8 mouse cellular contexts compared by ENCODE assay signal in genomic region chr10:77522021-77522731, GRCm38 (mm10). TPM values are rescaled to one million over a fixed set of nuclear protein-coding genes. Genes with fewer than 3 reads are reported as not detected.
DNase-seq lines count a peak whose midpoint lies in the region; ATAC-seq and TF ChIP-seq lines count a peak whose summit lies in the region.

No protein-coding gene starts in this region.

- no peak for DNase-seq in liver, adult 2 months (ENCODE audit: extremely low read depth, low read depth, low spot score)
- DNase-seq in liver, result no peak
- peak; percentile 57 for DNase-seq in limb, embryonic 10.5 days (ENCODE audit: low spot score)
- DNase-seq in natural killer cell, adult 2 months (ENCODE audit: low spot score in 2 of 2), result peak; percentile 83 to 91
- no peak for DNase-seq in gastrocnemius, postnatal 25 days
- no peak for DNase-seq in testis, postnatal 14 days (ENCODE audit: low spot score)
- no peak for DNase-seq in layer of hippocampus, postnatal 14 days (ENCODE audit: low spot score in 2 of 2)

- H3K9ac ChIP-seq in liver, adult 2 months (ENCODE audit: low read depth, low read length), result no peak overlapping the region
- H3K9ac ChIP-seq in embryonic facial prominence, embryonic 15.5 days, result no peak overlapping the region

- WGBS in liver, adult 2 months, result 38% methylated on average over 18 of the region's 18 CpGs
- 13% methylated on average over 18 of the region's 18 CpGs for WGBS in embryonic facial prominence, embryonic 15.5 days
- WGBS in limb, embryonic 10.5 days, result 15% methylated on average over 18 of the region's 18 CpGs

- ATAC-seq in embryonic facial prominence, embryonic 15.5 days (ENCODE audit: insufficient number of reproducible peaks, low FRiP score, low TSS enrichment, low read depth), result 0 out of 2 replicates have a peak, but pooled peaks have one; percentile 35

- no peak for TF ChIP-seq CTCF in liver, adult 2 months (IDR thresholded peaks at IDR 0.05; ENCODE audit: low read depth, low read length)

- H3K4me3 ChIP-seq in liver, adult 2 months (ENCODE audit: insufficient read depth, low read depth, low read length), result peak overlapping the region; percentile 42
- peak overlapping the region; percentile 32 for H3K4me3 ChIP-seq in embryonic facial prominence, embryonic 15.5 days (replicated peaks)
- H3K4me3 ChIP-seq in limb, embryonic 10.5 days, result peak overlapping the region; percentile 46

- no peak for TF ChIP-seq POLR2A in liver, adult 2 months (IDR thresholded peaks at IDR 0.05; ENCODE audit: extremely low read depth, insufficient read depth, low read length)

- no peaks in the 10 kb centered on the region for H3K79me2 ChIP-seq in liver, adult 2 months (ENCODE audit: control insufficient read depth, insufficient read depth, low read length)

- H3K36me3 ChIP-seq in liver, adult 2 months (ENCODE audit: control insufficient read depth, insufficient read depth, low read length), result no peaks in the 10 kb centered on the region
- H3K36me3 ChIP-seq in embryonic facial prominence, embryonic 15.5 days, result no peaks in the 10 kb centered on the region
- no peaks in the 10 kb centered on the region for H3K36me3 ChIP-seq in limb, embryonic 10.5 days

- peak overlapping the region; percentile 56 for H3K4me2 ChIP-seq in embryonic facial prominence, embryonic 15.5 days (replicated peaks)

- peak overlapping the region; percentile 22 for H3K27ac ChIP-seq in liver, adult 2 months (replicated peaks; ENCODE audit: insufficient read depth, low read depth, low read length)
- H3K27ac ChIP-seq in embryonic facial prominence, embryonic 15.5 days (replicated peaks), result no peak overlapping the region
- peak overlapping the region; percentile 73 for H3K27ac ChIP-seq in limb, embryonic 10.5 days

- no peaks in the 10 kb centered on the region for H3K27me3 ChIP-seq in liver, adult 2 months (ENCODE audit: control insufficient read depth, insufficient read depth, low read length)
- H3K27me3 ChIP-seq in embryonic facial prominence, embryonic 15.5 days, result no peaks in the 10 kb centered on the region
- 0 out of 2 replicates have a peak, but pooled peaks cover 20% of the 10 kb centered on the region for H3K27me3 ChIP-seq in limb, embryonic 10.5 days (ENCODE audit: low read depth, poor library complexity, severe bottlenecking)

- H3K4me1 ChIP-seq in liver, adult 2 months (ENCODE audit: control insufficient read depth, insufficient read depth, low read length), result peaks cover 11% of the 10 kb centered on the region
- peaks cover 12% of the 10 kb centered on the region for H3K4me1 ChIP-seq in embryonic facial prominence, embryonic 15.5 days
- H3K4me1 ChIP-seq in limb, embryonic 10.5 days, result peaks cover 21% of the 10 kb centered on the region

- no peaks in the 10 kb centered on the region for H3K9me3 ChIP-seq in embryonic facial prominence, embryonic 15.5 days (replicated peaks)
- H3K9me3 ChIP-seq in limb, embryonic 10.5 days (replicated peaks), result no peaks in the 10 kb centered on the region

RNA-seq across cellular contexts. Expression of gene Fam207a, which starts 6.6 kb away (rescaled TPM):
- 12.7 and 15.5 TPM in 2 replicates for total RNA-seq in liver, adult 2 months (2014; rRNA removed)
- 24.3 and 27.3 TPM in 2 replicates for polyA plus RNA-seq in liver, adult 2 months (2012; rRNA removed)
- polyA plus RNA-seq in embryonic facial prominence, embryonic 15.5 days (2015; fragmentation: Nextera tagmentation; extraction: Ambion mirVana), result 37.5 and 38.8 TPM in 2 replicates
- polyA plus RNA-seq in limb, embryonic 10.5 days (2016; fragmentation: Nextera tagmentation; extraction: Ambion mirVana), result 51.0 and 51.8 TPM in 2 replicates
- total RNA-seq in gastrocnemius, postnatal 25 days (2021), result 1 to 10 TPM; 6.2 to 6.7 TPM
- total RNA-seq in layer of hippocampus, postnatal 14 days (2021), result 10 to 100 TPM; 32.3 to 34.9 TPM

RNA-seq across cellular contexts. Expression of gene Itgb2, which starts 7.9 kb away (rescaled TPM):
- total RNA-seq in liver, adult 2 months (2014; rRNA removed), result 4.8 and 5.6 TPM in 2 replicates
- polyA plus RNA-seq in liver, adult 2 months (2012; rRNA removed), result 4.2 and 5.6 TPM in 2 replicates
- polyA plus RNA-seq in embryonic facial prominence, embryonic 15.5 days (2015; fragmentation: Nextera tagmentation; extraction: Ambion mirVana), result 2.8 and 3.3 TPM in 2 replicates
- 0.75 and 0.85 TPM in 2 replicates for polyA plus RNA-seq in limb, embryonic 10.5 days (2016; fragmentation: Nextera tagmentation; extraction: Ambion mirVana)
- 1 to 10 TPM; 1.3 to 1.8 TPM for total RNA-seq in gastrocnemius, postnatal 25 days (2021)
- total RNA-seq in layer of hippocampus, postnatal 14 days (2021), result 1 to 10 TPM; 2.2 to 3.1 TPM

RNA-seq across cellular contexts. Expression of gene Pttg1ip, which starts 59.3 kb away (rescaled TPM):
- 146 and 168 TPM in 2 replicates for total RNA-seq in liver, adult 2 months (2014; rRNA removed)
- polyA plus RNA-seq in liver, adult 2 months (2012; rRNA removed), result 218 and 238 TPM in 2 replicates
- 135 and 136 TPM in 2 replicates for polyA plus RNA-seq in embryonic facial prominence, embryonic 15.5 days (2015; fragmentation: Nextera tagmentation; extraction: Ambion mirVana)
- polyA plus RNA-seq in limb, embryonic 10.5 days (2016; fragmentation: Nextera tagmentation; extraction: Ambion mirVana), result 64.0 and 73.7 TPM in 2 replicates
- 10 to 100 TPM; 26.1 to 29.1 TPM for total RNA-seq in gastrocnemius, postnatal 25 days (2021)
- total RNA-seq in layer of hippocampus, postnatal 14 days (2021), result 10 to 100 TPM; 77.4 to 79.9 TPM

Comparison
In these comparisons a context has a peak if more than half of its experiments do, and no peak if none do; other contexts are left out.
1. DNase-seq: peak in limb, embryonic 10.5 days (single experiment) and natural killer cell, adult 2 months (2 of 2); none in liver, adult 2 months (single experiment), liver (single experiment), gastrocnemius, postnatal 25 days (single experiment), testis, postnatal 14 days (single experiment) and layer of hippocampus, postnatal 14 days (0 of 2).
2. Peak in every context shown above with its lines, with median percentiles within 50 percentile points of each other: H3K4me3 ChIP-seq.